Mouse (Mus musculus) urinary bladder, postnatal 10 days (tissue): ENCODE results near the gene Tgm3.

Experiments
- DNase-seq: peaks from one replicate; pipeline ENCODE4 v3.0.0; 2022; ENCODE audit warnings: low spot score

The Tgm3 gene

DNA sequence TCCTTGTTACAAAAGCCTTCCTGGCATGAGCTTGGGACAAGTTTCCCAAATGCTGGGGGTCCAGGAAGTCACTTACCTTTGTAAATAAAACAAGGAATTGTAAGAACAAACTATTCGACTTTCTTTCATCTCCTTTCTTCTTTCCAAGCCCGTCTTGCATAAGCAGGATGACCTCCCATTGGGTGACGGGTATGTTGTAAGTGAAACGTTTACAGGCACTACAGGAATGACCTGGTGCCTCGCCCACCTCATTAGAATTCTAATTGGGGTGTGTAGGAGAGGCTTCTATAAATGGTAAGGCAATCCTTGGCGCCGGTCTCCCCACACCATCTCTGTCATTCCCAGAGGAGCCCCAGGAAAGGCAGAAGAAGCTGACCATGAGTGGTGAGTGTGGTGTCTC, at the start of gene Tgm3:
Gene Tgm3 (plus strand): TSS at position 324 of the 400 bp plus-strand sequence.
- no peak for DNase-seq

- DNase-seq: no peak
These were observed 31.5 kb upstream of the Tgm3 start for GRCm38 (mm10) chr2:129980608-129981007.

GRCm38 (mm10) chr2:129987527-129988045, 24.6 kb upstream of the Tgm3 start:
- DNase-seq: no peak

GRCm38 (mm10) chr2:129989646-129990045, 22.5 kb upstream of the Tgm3 start:
- DNase-seq: no peak

- DNase-seq: no peak
These were observed 17.7 kb upstream of the Tgm3 start for GRCm38 (mm10) chr2:129994468-129994867.

- DNase-seq: no peak
These were observed 13.7 kb upstream of the Tgm3 start for GRCm38 (mm10) chr2:129998476-129998875.

DNA sequence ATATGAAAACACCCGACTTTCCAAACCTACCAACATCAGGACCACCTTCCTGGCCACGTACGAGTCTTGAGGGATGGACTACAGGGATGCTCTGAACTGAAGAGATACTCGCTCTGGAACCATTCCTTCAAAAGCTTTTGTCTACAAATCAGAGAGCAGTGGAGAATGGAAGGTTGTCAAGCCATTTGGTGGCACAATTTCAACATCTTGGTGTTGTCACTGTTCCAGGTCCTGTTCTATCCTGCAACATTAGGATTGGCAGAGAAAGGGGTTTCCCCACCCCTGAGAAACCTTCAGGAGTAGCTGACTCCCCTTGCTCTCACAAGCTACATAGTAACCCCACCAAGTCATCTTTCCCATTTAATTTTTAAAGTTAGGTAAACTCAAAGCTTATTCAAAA, 12.9 kb upstream of the Tgm3 start:
- DNase-seq: no peak

GRCm38 (mm10) chr2:130000601-130001000, 11.5 kb upstream of the Tgm3 start:
- no peak for DNase-seq

DNA sequence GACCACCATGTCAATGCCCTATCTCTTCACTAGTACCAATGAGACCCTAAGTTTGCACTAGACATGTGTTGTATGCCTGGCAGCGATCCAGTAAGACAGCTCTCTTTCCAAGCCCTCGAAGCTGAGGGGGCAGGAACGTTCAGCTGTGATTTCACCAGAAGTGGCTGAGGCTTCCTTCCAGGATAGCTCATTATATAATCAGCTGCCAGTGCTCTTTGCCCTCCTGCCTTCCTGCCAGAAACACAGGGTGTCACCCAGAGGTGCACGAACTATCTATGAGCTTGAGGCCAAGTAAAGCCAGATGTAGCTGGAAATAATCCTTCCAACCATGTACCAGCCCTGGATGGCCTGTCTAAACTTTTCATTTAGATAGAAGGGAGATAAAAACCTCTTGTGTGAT, 8.1 kb upstream of the Tgm3 start:
- DNase-seq: no peak

GRCm38 (mm10) chr2:130009371-130009770, 2.8 kb upstream of the Tgm3 start:
- DNase-seq: no peak

GRCm38 (mm10) chr2:130013646-130014045, 1.5 kb downstream of the Tgm3 start:
- no peak for DNase-seq

DNA sequence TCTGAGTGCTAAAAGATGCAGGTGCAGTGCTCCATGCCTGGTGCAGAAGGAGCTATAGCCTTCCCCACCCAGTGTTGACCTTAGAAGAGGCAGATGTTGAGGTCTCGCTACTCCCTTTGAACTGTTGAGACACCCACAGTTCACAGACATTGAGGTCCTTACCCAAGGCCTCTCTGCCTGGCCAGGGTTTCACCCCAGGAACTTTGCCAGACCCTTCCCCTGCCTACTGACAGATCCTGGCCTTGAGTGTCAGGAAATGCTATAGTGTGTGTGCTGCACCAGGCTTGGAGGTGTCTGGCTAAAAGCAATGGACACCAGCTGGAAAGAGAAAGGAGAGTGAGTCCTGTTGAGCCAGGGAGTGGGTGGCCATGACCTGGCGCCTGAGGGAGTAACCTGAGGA, 3.0 kb downstream of the Tgm3 start:
- no peak for DNase-seq

- no peak for DNase-seq
These were observed 5.9 kb downstream of the Tgm3 start for GRCm38 (mm10) chr2:130018084-130018483.

- no peak for DNase-seq
These were observed 15.7 kb downstream of the Tgm3 start for GRCm38 (mm10) chr2:130027890-130028289.

DNA sequence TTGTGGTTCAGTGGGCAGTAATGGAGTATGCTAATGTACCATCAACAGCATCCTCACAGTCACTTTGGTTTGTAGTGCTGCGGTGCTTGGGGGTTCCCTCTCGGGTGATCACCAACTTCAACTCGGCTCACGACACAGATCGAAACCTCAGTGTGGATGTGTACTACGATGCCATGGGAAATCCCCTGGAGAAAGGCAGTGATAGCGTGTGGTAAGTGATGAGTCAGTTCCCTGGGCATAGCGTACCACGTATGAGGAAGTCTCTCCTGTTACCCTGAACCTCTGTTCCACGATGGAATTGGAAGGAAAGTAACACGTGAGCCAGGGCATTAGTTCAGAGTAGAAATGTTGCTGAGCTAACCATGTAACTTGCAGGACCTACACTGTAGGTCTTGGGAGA, 17.7 kb downstream of the Tgm3 start:
- no peak for DNase-seq

GRCm38 (mm10) chr2:130032661-130033060, 20.5 kb downstream of the Tgm3 start:
- no peak for DNase-seq

DNA sequence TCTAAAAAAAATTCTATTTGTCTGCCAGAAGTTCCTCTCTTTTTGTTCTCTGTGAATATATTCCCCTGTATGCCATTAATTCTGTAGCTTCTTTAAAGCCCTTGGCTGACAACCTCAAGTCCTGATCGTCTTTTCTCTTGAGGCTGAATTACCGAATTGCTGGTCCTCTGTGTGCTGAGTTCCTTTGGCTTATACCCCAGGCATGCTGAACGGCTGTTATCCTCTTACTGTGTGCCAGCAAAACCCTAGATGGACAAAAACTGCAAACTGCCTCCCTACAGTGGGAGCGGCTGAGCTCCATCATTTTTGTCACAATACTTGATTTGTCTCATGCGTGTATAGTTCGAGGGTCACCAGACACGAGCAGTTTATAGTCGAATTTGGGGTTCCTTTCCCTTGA, 24.7 kb downstream of the Tgm3 start:
- no peak for DNase-seq

DNA sequence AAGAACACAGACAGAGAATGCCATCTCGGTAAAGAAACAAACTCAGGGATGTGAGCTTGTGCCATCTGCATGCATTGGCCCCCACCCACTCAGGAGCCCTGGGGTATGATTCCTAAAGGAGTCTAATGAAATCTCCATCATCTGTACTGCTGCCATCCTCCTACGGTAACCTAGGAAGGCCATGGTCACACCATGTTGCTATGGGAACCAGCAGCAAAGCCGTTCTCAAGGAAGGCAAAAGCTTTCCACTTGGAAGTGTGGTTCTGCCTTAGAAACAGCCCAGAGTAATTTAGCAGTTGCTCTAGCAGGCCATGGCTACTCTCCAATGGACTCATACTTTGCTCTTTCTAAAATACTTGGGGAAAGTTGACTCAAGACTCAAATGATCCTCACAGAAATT, 26.8 kb downstream of the Tgm3 start:
- DNase-seq: no peak

GRCm38 (mm10) chr2:130040190-130040886, 28.2 kb downstream of the Tgm3 start:
- no peak for DNase-seq

GRCm38 (mm10) chr2:130043835-130044234, 31.7 kb downstream of the Tgm3 start:
- DNase-seq: no peak

GRCm38 (mm10) chr2:130047923-130048440, 35.8 kb downstream of the Tgm3 start:
- DNase-seq: no peak

DNA sequence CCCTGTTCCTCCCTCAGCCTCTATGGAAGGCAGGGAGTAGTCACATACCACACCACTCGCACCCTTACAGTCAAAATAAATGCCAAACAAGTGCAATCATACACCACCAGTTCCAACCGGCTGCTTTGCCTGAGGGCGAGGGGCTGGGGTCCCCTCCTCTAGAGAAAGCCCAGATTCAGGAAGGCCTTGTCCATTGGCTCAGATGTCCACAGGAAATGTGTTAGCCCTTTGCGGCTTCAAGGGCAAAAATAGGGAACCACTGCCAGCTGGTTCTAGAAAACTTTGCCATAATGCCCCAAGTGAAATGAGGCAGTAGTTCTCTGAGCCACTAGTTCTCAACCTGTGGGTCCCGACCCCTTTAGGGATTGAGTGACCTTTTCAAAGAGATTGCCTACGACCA, 36.6 kb downstream of the Tgm3 start:
- DNase-seq: no peak

DNA sequence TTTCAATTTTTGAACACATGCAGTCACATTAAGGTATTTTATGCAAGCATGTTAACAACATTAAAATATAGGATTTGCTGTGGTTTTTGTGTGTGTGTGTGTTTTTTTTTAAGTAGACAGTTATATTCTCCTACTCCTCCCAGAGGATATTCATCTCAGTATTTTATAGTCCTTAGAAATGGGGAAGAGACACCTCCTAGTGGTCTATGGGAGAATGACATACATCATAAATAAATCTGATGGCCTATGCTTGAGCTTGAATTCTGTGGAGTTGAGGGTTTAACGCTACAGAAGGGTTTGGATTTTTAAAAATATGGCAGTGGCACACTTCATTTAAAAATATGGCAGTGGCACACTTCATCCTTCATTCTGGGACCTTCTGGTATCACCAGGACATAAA, 46.0 kb downstream of the Tgm3 start:
- no peak for DNase-seq

- no peak for DNase-seq
These were observed 56.1 kb downstream of the Tgm3 start for GRCm38 (mm10) chr2:130068228-130068627.
